Mouse (Mus musculus): ENCODE results near the gene Uqcc1. TPM values are rescaled to one million over a fixed set of nuclear protein-coding genes. Genes with fewer than 3 reads are reported as not detected.

Uqcc1 gene
- polyA plus RNA-seq, 1 experiment from 2014 or later = 85.3 TPM

DNA sequence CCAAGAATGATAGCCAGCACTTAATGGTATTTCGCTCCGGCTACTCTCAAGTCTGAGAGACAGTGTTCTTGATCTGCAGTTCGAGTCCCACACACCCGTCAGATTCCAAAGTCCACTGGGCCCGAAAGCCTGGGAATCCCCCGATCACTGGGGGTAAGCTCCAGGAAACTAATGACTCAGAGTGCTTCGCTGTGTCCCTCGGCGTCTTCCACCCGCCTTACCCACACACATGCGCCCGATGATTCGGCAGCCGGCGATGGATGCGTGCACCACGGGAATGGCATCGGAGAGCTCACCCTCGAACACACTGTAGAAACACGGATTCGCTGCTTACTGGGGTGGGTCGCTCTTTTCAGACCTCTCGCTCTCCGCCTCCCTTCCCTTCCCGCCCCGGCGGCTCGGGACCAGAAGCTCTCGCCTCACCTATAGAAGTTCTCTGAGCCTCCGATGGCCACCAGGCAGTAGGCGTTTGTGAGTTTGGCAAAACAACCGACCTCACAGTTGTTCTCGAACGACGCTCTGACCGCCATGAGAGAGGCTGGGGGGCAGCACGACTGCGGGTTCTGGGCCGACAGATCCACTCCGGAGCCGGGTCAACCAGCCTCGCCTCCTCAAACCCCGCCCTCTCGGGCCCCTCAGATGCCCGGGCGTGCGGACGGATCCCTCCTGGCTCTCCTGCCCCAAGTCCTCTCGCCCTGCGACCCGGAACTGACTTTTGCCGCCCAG, 104.0 kb downstream of the Uqcc1 start:
- ATAC-seq (replicated peaks; ENCODE audit: insufficient number of reproducible peaks, low FRiP score, low TSS enrichment, low read depth) = peak; percentile 10; the same call in 1 of the 2 replicates

GRCm38 (mm10) chr2:155823722-155824121, 106.4 kb downstream of the Uqcc1 start:
- H3K27ac ChIP-seq (replicated peaks; ENCODE audit: low read depth, low read length) = no peak overlapping the region
- no peak for DNase-seq (ENCODE audit: low spot score)

More for the DNA sequence above, 104.0 kb downstream of the Uqcc1 start:
- H3K9me3 ChIP-seq (replicated peaks; ENCODE audit: control insufficient read depth, low read length) = no peaks in the 10 kb centered on the region
- peak overlapping the region; percentile 58 for H3K4me2 ChIP-seq (ENCODE audit: low read depth, low read length)
- 0 out of 2 replicates have a peak overlapping the region, but pooled peaks have one; percentile 23 for H3K27ac ChIP-seq (replicated peaks; ENCODE audit: low read depth, low read length)
- H3K36me3 ChIP-seq (replicated peaks; ENCODE audit: control insufficient read depth, insufficient read depth, low read depth, low read length) = peaks cover 3% of the 10 kb centered on the region; the same call in 1 of the 2 replicates
- H3K4me1 ChIP-seq (ENCODE audit: control insufficient read depth, insufficient read depth, low read length) = no peaks in the 10 kb centered on the region; the same call in 1 of the 2 replicates
- H3K9ac ChIP-seq (replicated peaks; ENCODE audit: low read length) = peak overlapping the region; percentile 68
- 3% methylated on average over 50 of the region's 52 CpGs for WGBS
- DNase-seq (ENCODE audit: low spot score) = peak; percentile 14
- H3K4me3 ChIP-seq (ENCODE audit: low read depth, low read length) = peak overlapping the region; percentile 74
- no peaks in the 10 kb centered on the region for H3K27me3 ChIP-seq (ENCODE audit: control insufficient read depth, insufficient read depth, low read length)

GRCm38 (mm10) chr2:155820779-155821178, 109.3 kb downstream of the Uqcc1 start:
- WGBS = 90% methylated on average over 5 of the region's 5 CpGs
- DNase-seq (ENCODE audit: low spot score) (no peak), ATAC-seq (replicated peaks; ENCODE audit: insufficient number of reproducible peaks, low FRiP score, low TSS enrichment, low read depth) (no peak)
- Histone ChIP-seq H3K9ac (replicated peaks; ENCODE audit: low read length) (no peak overlapping the region), H3K9me3 (replicated peaks; ENCODE audit: control insufficient read depth, low read length) (no peaks in the 10 kb centered on the region), H3K4me2 (ENCODE audit: low read depth, low read length) (no peak overlapping the region), H3K27me3 (ENCODE audit: control insufficient read depth, insufficient read depth, low read length) (no peaks in the 10 kb centered on the region), H3K4me1 (ENCODE audit: control insufficient read depth, insufficient read depth, low read length) (no peaks in the 10 kb centered on the region; the same call in 1 of the 2 replicates), H3K4me3 (ENCODE audit: low read depth, low read length) (no peak overlapping the region), H3K27ac (replicated peaks; ENCODE audit: low read depth, low read length) (no peak overlapping the region), H3K36me3 (replicated peaks; ENCODE audit: control insufficient read depth, insufficient read depth, low read depth, low read length) (peaks cover 3% of the 10 kb centered on the region)

More at GRCm38 (mm10) chr2:155823722-155824121, 106.4 kb downstream of the Uqcc1 start:
- no peak for ATAC-seq (replicated peaks; ENCODE audit: insufficient number of reproducible peaks, low FRiP score, low TSS enrichment, low read depth)
- H3K27me3 ChIP-seq (ENCODE audit: control insufficient read depth, insufficient read depth, low read length) = no peaks in the 10 kb centered on the region
- H3K36me3 ChIP-seq (replicated peaks; ENCODE audit: control insufficient read depth, insufficient read depth, low read depth, low read length) = peaks cover 3% of the 10 kb centered on the region
- 95% methylated on average over 8 of the region's 8 CpGs for WGBS
- H3K4me3 ChIP-seq (ENCODE audit: low read depth, low read length) = no peak overlapping the region
- H3K9ac ChIP-seq (replicated peaks; ENCODE audit: low read length) = no peak overlapping the region
- H3K4me2 ChIP-seq (ENCODE audit: low read depth, low read length) = no peak overlapping the region
- H3K9me3 ChIP-seq (replicated peaks; ENCODE audit: control insufficient read depth, low read length) = no peaks in the 10 kb centered on the region
- no peaks in the 10 kb centered on the region; the same call in 1 of the 2 replicates for H3K4me1 ChIP-seq (ENCODE audit: control insufficient read depth, insufficient read depth, low read length)

DNA sequence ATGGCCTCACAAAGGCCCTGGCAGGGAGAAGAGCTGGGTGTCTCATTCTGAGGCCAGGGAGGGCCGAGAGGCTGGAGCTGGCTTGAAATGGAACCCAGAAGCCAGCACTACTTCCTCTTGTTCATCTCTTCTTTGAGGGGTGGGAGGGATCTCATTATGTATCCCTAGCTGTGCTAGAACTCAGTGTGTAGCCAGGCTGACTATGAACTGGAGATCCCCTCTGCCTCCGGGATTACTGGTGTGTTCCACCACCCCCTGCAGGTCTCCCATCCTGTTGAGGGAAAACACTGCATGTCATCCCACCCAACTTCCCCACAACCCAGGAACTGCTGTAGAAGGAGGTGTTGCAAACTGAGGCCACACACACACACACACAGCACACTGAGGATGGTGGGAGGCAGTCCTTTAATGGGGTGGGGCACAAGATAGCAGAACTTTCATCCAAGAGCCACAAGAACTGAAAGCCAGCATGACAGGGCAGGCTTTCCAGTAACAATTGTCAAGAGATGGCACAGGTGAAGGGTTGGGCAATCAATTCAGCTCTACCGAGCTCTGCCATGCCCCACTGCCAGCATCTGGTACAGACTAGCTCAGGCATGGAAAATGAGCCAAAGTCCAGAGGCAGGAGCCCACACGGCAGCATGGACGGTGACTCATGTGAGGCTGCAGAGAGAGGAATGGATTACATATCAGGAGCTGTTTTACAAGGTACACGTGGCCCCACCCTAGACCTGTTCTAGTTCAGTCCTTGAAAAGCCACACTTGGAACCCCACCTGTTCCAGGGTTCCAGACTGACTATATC, 110.5 kb downstream of the Uqcc1 start:
- H3K9ac ChIP-seq (replicated peaks; ENCODE audit: low read length) = no peak overlapping the region
- peaks cover 3% of the 10 kb centered on the region for H3K36me3 ChIP-seq (replicated peaks; ENCODE audit: control insufficient read depth, insufficient read depth, low read depth, low read length)
- DNase-seq (ENCODE audit: low spot score) = no peak
- H3K4me3 ChIP-seq (ENCODE audit: low read depth, low read length) = no peak overlapping the region
- H3K4me1 ChIP-seq (ENCODE audit: control insufficient read depth, insufficient read depth, low read length) = no peaks in the 10 kb centered on the region
- H3K9me3 ChIP-seq (replicated peaks; ENCODE audit: control insufficient read depth, low read length) = no peaks in the 10 kb centered on the region
- H3K4me2 ChIP-seq (ENCODE audit: low read depth, low read length) = peak overlapping the region; percentile 86
- no peak for ATAC-seq (replicated peaks; ENCODE audit: insufficient number of reproducible peaks, low FRiP score, low TSS enrichment, low read depth)
- H3K27me3 ChIP-seq (ENCODE audit: control insufficient read depth, insufficient read depth, low read length) = no peaks in the 10 kb centered on the region
- WGBS = 69% methylated on average over 6 of the region's 6 CpGs
- no peak overlapping the region; the same call in 1 of the 2 replicates for H3K27ac ChIP-seq (replicated peaks; ENCODE audit: low read depth, low read length)

DNA sequence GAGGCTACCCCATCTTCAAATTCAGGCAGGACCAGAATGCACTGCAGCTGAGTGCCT, 110.9 kb downstream of the Uqcc1 start, which contains the start of gene BC029722:
TSS of gene BC029722 (minus strand) at position 35 of the 57 bp plus-strand sequence.
- ATAC-seq (replicated peaks; ENCODE audit: insufficient number of reproducible peaks, low FRiP score, low TSS enrichment, low read depth) = no peak

GRCm38 (mm10) chr2:155818596-155819391, 111.3 kb downstream of the Uqcc1 start:
- Histone ChIP-seq H3K27me3 (ENCODE audit: control insufficient read depth, insufficient read depth, low read length) (no peaks in the 10 kb centered on the region), H3K4me2 (ENCODE audit: low read depth, low read length) (peak overlapping the region; percentile 86), H3K9me3 (replicated peaks; ENCODE audit: control insufficient read depth, low read length) (no peaks in the 10 kb centered on the region), H3K9ac (replicated peaks; ENCODE audit: low read length) (peak overlapping the region; percentile 75), H3K4me3 (ENCODE audit: low read depth, low read length) (peak overlapping the region; percentile 54), H3K27ac (replicated peaks; ENCODE audit: low read depth, low read length) (peak overlapping the region; percentile 10; the same call in 1 of the 2 replicates), H3K36me3 (replicated peaks; ENCODE audit: control insufficient read depth, insufficient read depth, low read depth, low read length) (peaks cover 3% of the 10 kb centered on the region), H3K4me1 (ENCODE audit: control insufficient read depth, insufficient read depth, low read length) (no peaks in the 10 kb centered on the region)
- peak; percentile 93 for DNase-seq (ENCODE audit: low spot score)
- WGBS = 2% methylated on average over 37 of the region's 37 CpGs
- ATAC-seq (replicated peaks; ENCODE audit: insufficient number of reproducible peaks, low FRiP score, low TSS enrichment, low read depth) = peak; percentile 87

More for the DNA sequence above, 110.9 kb downstream of the Uqcc1 start, which contains the start of gene BC029722:
- Histone ChIP-seq H3K27ac (replicated peaks; ENCODE audit: low read depth, low read length) (peak within 1 kb of the TSS; percentile 10; the same call in 1 of the 2 replicates), H3K9me3 (replicated peaks; ENCODE audit: control insufficient read depth, low read length) (no peaks in the 10 kb centered on the region), H3K4me2 (ENCODE audit: low read depth, low read length) (peak within 1 kb of the TSS; percentile 86), H3K4me1 (ENCODE audit: control insufficient read depth, insufficient read depth, low read length) (no peaks in the 10 kb centered on the region), H3K27me3 (ENCODE audit: control insufficient read depth, insufficient read depth, low read length) (no peaks in the 10 kb centered on the region), H3K36me3 (replicated peaks; ENCODE audit: control insufficient read depth, insufficient read depth, low read depth, low read length) (peaks cover 3% of the 10 kb centered on the region), H3K9ac (replicated peaks; ENCODE audit: low read length) (peak within 1 kb of the TSS; percentile 75), H3K4me3 (ENCODE audit: low read depth, low read length) (peak within 1 kb of the TSS; percentile 54)
- DNase-seq (ENCODE audit: low spot score) = no peak

DNA sequence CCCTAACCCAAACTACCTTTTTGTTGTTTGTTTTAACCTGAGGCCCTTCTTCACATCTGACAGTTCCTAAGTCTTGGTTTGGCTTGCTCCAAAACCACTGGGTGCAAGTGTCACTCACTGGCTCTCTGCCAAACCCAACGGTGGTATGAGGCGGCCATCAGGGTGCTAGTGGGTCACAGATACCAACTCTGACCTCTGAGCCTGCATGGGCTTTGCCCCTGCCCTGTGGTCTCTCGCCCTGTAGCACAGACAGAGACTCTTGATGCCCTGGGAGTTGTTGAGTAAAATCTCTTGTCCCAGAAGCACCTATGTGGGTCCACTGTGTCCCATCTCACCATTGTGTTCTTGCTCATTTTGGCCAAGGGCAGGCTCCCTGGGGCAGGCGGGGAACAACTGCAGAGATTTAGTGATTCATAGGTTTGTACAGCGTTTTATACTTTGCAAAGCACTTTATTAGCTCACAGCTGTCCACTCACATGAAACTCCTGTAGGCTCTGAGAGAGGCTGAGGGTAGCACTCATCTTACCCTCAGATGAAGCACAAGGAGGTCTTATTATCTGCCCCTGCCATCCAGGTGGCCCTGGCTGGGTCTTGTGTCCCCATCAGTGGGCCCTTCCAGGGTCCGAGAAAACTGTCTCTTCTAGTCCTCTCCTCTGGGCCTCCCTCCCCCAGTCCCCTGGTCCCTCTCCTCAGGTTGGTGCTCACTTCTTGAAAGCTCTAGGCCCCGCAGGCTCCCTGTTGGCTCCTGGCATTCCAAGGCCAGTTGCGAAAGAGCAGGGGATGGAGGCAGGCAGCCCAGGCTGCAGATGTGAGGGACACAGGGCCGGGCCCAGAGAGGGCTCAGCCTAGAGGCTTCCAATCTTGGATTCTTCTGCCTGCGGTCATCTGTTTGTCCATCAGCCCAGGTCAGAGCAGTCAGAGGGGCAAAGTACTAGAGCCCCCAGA, 112.5 kb downstream of the Uqcc1 start:
- 82% methylated on average over 10 of the region's 10 CpGs for WGBS
- ATAC-seq (replicated peaks; ENCODE audit: insufficient number of reproducible peaks, low FRiP score, low TSS enrichment, low read depth) (no peak), DNase-seq (ENCODE audit: low spot score) (no peak)
- no peak overlapping the region for H3K4me3 ChIP-seq (ENCODE audit: low read depth, low read length)
- H3K9ac ChIP-seq (replicated peaks; ENCODE audit: low read length) = 0 out of 2 replicates have a peak overlapping the region, but pooled peaks have one; percentile 7
- no peaks in the 10 kb centered on the region for H3K27me3 ChIP-seq (ENCODE audit: control insufficient read depth, insufficient read depth, low read length)
- no peak overlapping the region for H3K4me2 ChIP-seq (ENCODE audit: low read depth, low read length)
- H3K9me3 ChIP-seq (replicated peaks; ENCODE audit: control insufficient read depth, low read length) = no peaks in the 10 kb centered on the region
- no peaks in the 10 kb centered on the region for H3K4me1 ChIP-seq (ENCODE audit: control insufficient read depth, insufficient read depth, low read length)
- peaks cover 3% of the 10 kb centered on the region for H3K36me3 ChIP-seq (replicated peaks; ENCODE audit: control insufficient read depth, insufficient read depth, low read depth, low read length)
- H3K27ac ChIP-seq (replicated peaks; ENCODE audit: low read depth, low read length) = no peak overlapping the region
